Mouse (Mus musculus): ENCODE measurements at regions not wholly inside any gene's neighbourhood (a gene's known extent, or its start where the extent isn't known, plus 50 kb on each side); places are given as distances from the start of the nearest gene placed in this dataset.

GRCm38 (mm10) chr15:8903651-8904050, 64.1 kb upstream of the Ranbp3l start:
- H3K27ac ChIP-seq, result no peak overlapping the region
- H3K27me3 ChIP-seq, result no peaks in the 10 kb centered on the region
- 59% methylated on average over 2 of the region's 2 CpGs for WGBS
- H3K36me3 ChIP-seq, result no peaks in the 10 kb centered on the region
- H3K4me2 ChIP-seq (replicated peaks), result no peak overlapping the region
- no peaks in the 10 kb centered on the region for H3K9me3 ChIP-seq (replicated peaks)
- no peak overlapping the region for H3K4me3 ChIP-seq
- no peak overlapping the region for H3K9ac ChIP-seq
- ATAC-seq (ENCODE audit: low FRiP score), result no peak
- H3K4me1 ChIP-seq, result no peaks in the 10 kb centered on the region

DNA sequence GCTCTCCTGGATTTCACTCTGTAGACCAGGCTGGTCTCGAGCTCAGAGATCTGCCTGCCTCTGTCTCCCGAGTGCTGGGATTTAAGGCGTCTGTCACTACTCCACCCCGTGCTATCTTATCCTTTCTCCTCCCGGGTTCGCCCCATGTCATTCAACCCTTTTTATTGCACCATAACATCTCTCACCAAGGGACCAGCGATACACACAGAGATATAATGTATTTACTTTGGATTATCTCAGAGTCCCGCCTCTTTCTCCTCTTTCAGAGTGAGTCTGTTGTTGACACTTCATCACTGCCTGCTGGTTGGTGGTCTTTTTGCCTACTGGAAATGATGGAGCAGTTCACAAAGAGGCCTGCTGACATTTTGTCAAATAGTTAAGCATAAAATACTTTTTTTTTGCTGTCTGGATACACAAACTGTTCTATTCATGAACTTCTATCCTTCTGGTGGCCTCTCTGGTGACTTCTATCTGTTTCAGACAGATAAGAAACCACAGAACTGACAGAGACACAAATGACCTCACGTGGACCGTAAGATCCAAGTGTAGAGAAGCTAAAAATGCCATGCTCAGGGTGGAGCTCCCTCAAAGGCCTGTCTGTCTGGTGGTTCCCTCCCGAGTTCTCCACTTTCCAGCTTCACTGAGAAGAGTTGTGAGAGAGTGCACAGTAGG, 70.1 kb upstream of the Ranbp3l start:
- H3K4me2 ChIP-seq (replicated peaks), result no peak overlapping the region
- WGBS, result 88% methylated on average over 11 of the region's 11 CpGs
- H3K36me3 ChIP-seq, result no peaks in the 10 kb centered on the region
- H3K27ac ChIP-seq, result no peak overlapping the region
- H3K9me3 ChIP-seq (replicated peaks), result no peaks in the 10 kb centered on the region
- no peak overlapping the region for H3K9ac ChIP-seq
- H3K27me3 ChIP-seq, result no peaks in the 10 kb centered on the region
- H3K4me3 ChIP-seq, result no peak overlapping the region
- no peak for ATAC-seq (ENCODE audit: low FRiP score)
- no peaks in the 10 kb centered on the region for H3K4me1 ChIP-seq

GRCm38 (mm10) chr15:8896856-8897255, 70.9 kb upstream of the Ranbp3l start:
- Histone ChIP-seq H3K4me2 (replicated peaks) (no peak overlapping the region), H3K27ac (no peak overlapping the region), H3K36me3 (no peaks in the 10 kb centered on the region), H3K4me3 (no peak overlapping the region), H3K27me3 (no peaks in the 10 kb centered on the region), H3K9me3 (replicated peaks) (no peaks in the 10 kb centered on the region), H3K9ac (no peak overlapping the region), H3K4me1 (no peaks in the 10 kb centered on the region)
- ATAC-seq (ENCODE audit: low FRiP score), result no peak
- WGBS, result 81% methylated on average over 2 of the region's 2 CpGs

DNA sequence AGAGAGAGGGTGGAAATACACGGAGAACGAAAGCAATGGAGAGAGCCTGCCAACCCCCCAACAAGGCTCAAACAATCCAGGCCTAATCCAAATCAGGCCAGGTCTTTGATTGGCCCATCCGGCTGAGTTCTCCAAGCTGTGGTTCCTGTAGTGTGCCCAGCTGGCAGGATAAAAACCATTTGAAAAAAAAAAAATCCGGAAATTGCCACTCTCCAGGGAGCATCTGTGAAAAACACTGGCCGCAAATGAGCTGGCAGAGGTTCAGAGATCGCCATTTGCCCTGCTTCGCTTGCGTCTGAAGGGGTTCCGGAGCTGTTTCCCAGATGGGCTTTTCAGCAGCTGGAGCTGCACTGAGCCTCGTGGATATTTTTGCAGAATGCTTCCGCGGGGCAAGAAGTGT, 71.4 kb upstream of the Ranbp3l start:
- WGBS, result 71% methylated on average over 12 of the region's 12 CpGs

DNA sequence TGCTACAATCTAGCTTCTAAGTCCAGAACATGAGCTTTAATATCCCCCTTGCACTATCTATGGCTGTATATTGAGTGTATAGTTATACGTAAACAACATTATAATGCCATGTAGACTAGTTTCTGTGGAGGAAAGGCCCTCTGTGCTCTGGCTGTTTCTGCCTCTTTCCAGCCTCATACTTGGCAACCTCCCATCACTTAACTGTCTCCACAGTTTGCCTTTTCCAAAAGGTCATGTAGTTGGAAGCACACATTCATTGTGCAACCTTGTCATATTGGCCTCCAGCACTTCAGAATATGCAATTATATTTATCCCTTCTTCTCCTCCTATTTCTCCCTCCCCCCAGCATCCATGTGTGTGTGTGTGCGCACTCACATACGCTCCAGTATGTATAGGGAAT, 82.2 kb upstream of the Ranbp3l start:
- no peak overlapping the region for H3K9ac ChIP-seq
- 99% methylated on average over 3 of the region's 3 CpGs for WGBS
- H3K36me3 ChIP-seq, result no peaks in the 10 kb centered on the region
- H3K27me3 ChIP-seq, result no peaks in the 10 kb centered on the region
- no peaks in the 10 kb centered on the region for H3K4me1 ChIP-seq
- no peak overlapping the region for H3K27ac ChIP-seq
- no peak overlapping the region for H3K4me3 ChIP-seq
- no peak for ATAC-seq (ENCODE audit: low FRiP score)
- no peak overlapping the region for H3K4me2 ChIP-seq (replicated peaks)
- H3K9me3 ChIP-seq (replicated peaks), result no peaks in the 10 kb centered on the region

More for the DNA sequence above, 71.4 kb upstream of the Ranbp3l start:
- ATAC-seq (ENCODE audit: low FRiP score), result no peak
- no peaks in the 10 kb centered on the region for H3K4me1 ChIP-seq
- no peak overlapping the region for H3K27ac ChIP-seq
- no peak overlapping the region for H3K4me2 ChIP-seq (replicated peaks)
- H3K27me3 ChIP-seq, result no peaks in the 10 kb centered on the region
- H3K36me3 ChIP-seq, result no peaks in the 10 kb centered on the region
- no peak overlapping the region for H3K4me3 ChIP-seq
- no peaks in the 10 kb centered on the region for H3K9me3 ChIP-seq (replicated peaks)
- H3K9ac ChIP-seq, result no peak overlapping the region

GRCm38 (mm10) chr15:8884608-8885467, 82.9 kb upstream of the Ranbp3l start:
- Histone ChIP-seq H3K9me3 (replicated peaks) (no peaks in the 10 kb centered on the region), H3K9ac (no peak overlapping the region), H3K27me3 (no peaks in the 10 kb centered on the region), H3K4me2 (replicated peaks) (no peak overlapping the region; the same call in 1 of the 2 replicates), H3K4me3 (no peak overlapping the region), H3K36me3 (no peaks in the 10 kb centered on the region), H3K27ac (no peak overlapping the region), H3K4me1 (no peaks in the 10 kb centered on the region)
- WGBS, result 58% methylated on average over 18 of the region's 18 CpGs
- ATAC-seq (ENCODE audit: low FRiP score), result no peak

DNA sequence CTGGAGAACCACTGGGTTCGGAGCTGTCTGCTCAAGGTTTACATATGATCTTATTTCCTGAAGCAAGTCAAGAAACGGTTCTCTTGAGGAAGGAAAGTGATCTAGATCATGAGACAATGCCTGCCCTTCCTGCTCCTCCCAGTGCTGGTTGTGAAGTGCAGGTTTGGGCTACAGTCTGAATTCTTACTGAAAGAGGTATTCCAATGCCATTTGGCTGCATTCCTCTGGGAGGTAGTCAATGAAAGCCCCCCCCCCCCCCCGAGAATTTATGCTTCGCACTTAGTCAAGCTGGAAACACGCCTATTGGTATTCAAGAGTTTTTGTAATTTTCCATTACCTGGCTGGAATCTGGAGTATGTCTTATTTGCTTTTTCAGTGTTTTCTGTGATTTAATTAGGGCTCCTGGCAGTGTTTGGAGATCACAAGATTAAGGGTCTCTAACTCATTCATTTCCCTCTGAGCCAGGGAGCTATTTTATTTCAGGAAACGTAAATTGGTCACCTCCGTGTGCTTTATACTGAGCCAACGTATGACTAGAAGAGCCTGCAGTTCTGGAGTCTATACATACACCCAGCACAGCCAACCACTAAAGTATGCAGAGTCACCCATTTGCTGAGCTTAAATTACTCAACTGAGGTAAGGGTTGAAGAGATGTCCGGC, 84.7 kb upstream of the Ranbp3l start:
- H3K4me1 ChIP-seq, result no peaks in the 10 kb centered on the region
- no peak overlapping the region for H3K4me3 ChIP-seq
- no peaks in the 10 kb centered on the region for H3K9me3 ChIP-seq (replicated peaks)
- H3K27me3 ChIP-seq, result no peaks in the 10 kb centered on the region
- H3K4me2 ChIP-seq (replicated peaks), result no peak overlapping the region
- no peak overlapping the region for H3K9ac ChIP-seq
- H3K36me3 ChIP-seq, result no peaks in the 10 kb centered on the region
- WGBS, result 81% methylated on average over 9 of the region's 9 CpGs
- H3K27ac ChIP-seq, result no peak overlapping the region
- ATAC-seq (ENCODE audit: low FRiP score), result no peak

DNA sequence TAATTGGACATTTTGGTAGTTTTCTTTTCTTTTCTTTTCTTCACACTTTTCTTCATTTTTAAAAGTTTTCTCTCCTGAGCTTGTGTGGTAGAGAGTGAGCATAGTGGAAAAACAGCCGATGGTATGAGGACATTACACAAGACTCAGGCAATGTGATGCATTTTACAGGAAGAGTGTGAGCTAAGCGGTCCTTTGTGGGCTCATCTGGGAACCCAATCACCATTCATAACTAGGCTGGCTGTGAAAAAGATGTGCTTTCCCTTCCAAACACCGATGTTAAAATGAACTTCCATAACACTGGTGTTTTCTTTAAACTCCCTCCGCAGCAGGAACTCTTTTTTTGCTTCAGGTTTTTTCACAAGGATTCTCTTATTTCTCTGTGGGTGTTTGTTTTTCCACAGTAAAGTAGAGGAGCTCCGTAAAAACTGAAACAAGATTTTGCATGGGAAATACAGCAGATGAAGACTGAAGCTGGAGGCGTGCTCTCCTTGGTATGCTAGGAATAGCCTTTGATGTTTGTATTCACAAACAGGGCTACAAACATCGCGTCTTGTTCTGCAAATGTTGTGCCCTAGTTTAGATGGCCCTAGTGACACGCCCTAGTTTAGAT, 92.8 kb upstream of the Ranbp3l start:
- Histone ChIP-seq H3K27me3 (no peaks in the 10 kb centered on the region), H3K9me3 (replicated peaks) (no peaks in the 10 kb centered on the region), H3K9ac (no peak overlapping the region), H3K4me1 (no peaks in the 10 kb centered on the region), H3K4me3 (no peak overlapping the region), H3K36me3 (no peaks in the 10 kb centered on the region), H3K4me2 (replicated peaks) (no peak overlapping the region), H3K27ac (no peak overlapping the region)
- ATAC-seq (ENCODE audit: low FRiP score), result no peak
- 73% methylated on average over 9 of the region's 9 CpGs for WGBS

DNA sequence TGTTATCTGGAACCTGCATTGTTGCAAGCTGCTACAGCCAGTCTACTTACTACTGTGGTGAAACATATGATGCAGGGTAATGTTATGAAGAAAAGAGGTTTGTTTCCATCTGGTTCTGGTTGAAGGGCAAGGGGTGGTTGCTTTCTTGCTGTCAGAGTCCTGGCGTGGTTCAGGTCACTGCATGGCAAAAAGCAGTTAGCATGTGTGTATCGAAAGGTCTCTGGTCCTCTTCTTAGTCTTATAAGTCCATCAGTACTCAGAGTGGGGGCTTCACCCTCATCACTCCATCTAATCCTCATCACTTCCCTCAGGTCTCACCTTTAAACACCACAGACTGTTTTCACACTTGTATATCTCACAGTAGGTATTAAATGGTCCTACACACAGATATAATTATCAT, 99.7 kb upstream of the Ranbp3l start:
- Histone ChIP-seq H3K4me1 (peaks cover 9% of the 10 kb centered on the region; the same call in 1 of the 2 replicates), H3K9ac (no peak overlapping the region), H3K9me3 (replicated peaks) (peaks cover 4% of the 10 kb centered on the region; the same call in 1 of the 2 replicates), H3K4me3 (no peak overlapping the region), H3K4me2 (replicated peaks) (no peak overlapping the region), H3K27ac (no peak overlapping the region), H3K36me3 (no peaks in the 10 kb centered on the region), H3K27me3 (no peaks in the 10 kb centered on the region)
- WGBS, result 86% methylated on average over 2 of the region's 2 CpGs
- ATAC-seq (ENCODE audit: low FRiP score), result no peak

- peaks cover 9% of the 10 kb centered on the region; the same call in 1 of the 2 replicates for H3K4me1 ChIP-seq
- H3K9ac ChIP-seq, result no peak overlapping the region
- peak; percentile 55; the same call in 1 of the 2 replicates for ATAC-seq (ENCODE audit: low FRiP score)
- H3K4me2 ChIP-seq (replicated peaks), result no peak overlapping the region
- H3K27me3 ChIP-seq, result no peaks in the 10 kb centered on the region
- no peak overlapping the region for H3K4me3 ChIP-seq
- peaks cover 8% of the 10 kb centered on the region; the same call in 1 of the 2 replicates for H3K9me3 ChIP-seq (replicated peaks)
- 47% methylated on average over 7 of the region's 7 CpGs for WGBS
- H3K27ac ChIP-seq, result no peak overlapping the region
- no peaks in the 10 kb centered on the region for H3K36me3 ChIP-seq
Measured at GRCm38 (mm10) chr15:8867160-8867891, 100.4 kb upstream of the Ranbp3l start.

DNA sequence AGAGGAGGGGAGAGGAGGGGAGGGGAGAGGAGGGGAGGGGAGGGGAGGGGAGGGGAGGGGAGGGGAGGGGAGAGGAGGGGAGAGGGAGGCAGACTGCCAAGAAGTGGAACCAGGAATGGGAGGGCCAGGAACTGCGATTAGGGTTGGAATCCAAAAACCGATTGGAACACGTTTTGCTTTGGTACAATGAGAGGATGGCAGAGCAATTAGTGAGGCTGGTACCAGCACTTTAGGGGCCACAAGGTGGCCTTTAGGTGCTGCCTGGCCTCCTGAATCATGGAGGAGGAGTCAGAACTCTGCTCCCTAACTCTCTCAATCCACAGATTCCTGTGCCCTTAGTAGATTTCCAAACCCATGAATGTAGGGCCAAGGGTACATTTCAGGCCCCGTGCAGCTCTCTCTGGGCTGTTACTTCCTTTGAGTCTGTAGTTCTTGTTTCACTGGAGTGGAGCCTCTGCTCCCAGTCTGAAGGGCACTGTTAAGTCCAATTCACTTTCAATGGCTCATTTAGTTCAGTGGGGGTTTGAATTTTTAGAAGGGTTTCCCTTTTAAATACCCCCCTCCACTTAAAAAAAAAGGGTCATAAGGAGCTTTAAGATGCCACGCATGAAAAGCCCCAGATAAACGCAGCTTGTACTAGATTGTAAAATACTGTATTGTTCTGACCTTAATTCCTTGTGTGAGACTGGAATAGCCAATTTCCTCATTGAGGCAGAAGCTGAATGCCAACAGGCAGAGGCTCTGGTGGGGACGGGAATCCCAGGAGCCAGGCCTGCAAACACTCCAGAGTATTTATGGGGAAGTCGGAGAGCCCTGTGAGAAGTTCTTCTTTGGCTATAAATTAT, 102.4 kb upstream of the Ranbp3l start:
- Histone ChIP-seq H3K27ac (peak overlapping the region; percentile 57), H3K4me2 (replicated peaks) (no peak overlapping the region), H3K36me3 (no peaks in the 10 kb centered on the region), H3K9me3 (replicated peaks) (peaks cover 8% of the 10 kb centered on the region; the same call in 1 of the 2 replicates), H3K9ac (no peak overlapping the region), H3K4me3 (no peak overlapping the region), H3K4me1 (peaks cover 9% of the 10 kb centered on the region; the same call in 1 of the 2 replicates), H3K27me3 (no peaks in the 10 kb centered on the region)
- peak; percentile 63 for ATAC-seq (ENCODE audit: low FRiP score)
- 64% methylated on average over 8 of the region's 8 CpGs for WGBS

Data from hindbrain, embryonic 12.5 days (tissue).